Mouse (Mus musculus) testis, postnatal 10 days (tissue): ENCODE measurements around the gene Col6a4.

Experiments used
- DNase-seq: peaks from one replicate; pipeline ENCODE4 v3.0.0; 2021; ENCODE audit warnings: low spot score

The Col6a4 gene

GRCm38 (mm10) chr9:105959116-105959515 is 137.5 kb downstream of the Col6a4 start:
- no peak for DNase-seq

DNA sequence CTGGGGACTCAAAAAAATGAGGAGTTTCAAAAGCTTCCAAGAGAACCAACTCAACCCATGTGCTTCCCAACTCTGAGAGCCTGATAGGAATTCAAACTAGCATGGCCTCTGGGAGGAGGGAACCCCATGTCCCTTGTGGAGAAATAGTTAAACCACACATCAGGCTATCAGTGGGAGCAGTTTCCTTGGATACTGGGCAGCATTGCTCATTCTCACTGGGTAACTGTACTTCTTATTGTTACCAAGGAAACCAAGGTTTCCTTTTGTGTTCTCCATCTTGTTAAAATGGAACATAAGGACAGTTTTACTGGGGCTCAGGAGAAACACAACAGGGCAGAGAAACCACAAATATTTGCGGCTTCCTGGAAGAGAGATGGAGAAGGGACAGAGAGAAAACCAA is 146.8 kb downstream of the Col6a4 start:
- DNase-seq: no peak

GRCm38 (mm10) chr9:105947577-105947976 is 149.0 kb downstream of the Col6a4 start:
- DNase-seq: no peak
